Mouse (Mus musculus): ENCODE measurements around the gene Fcho1.
"Not testable (repeated sequence)": the region's sequence is repeated elsewhere in the genome, so short reads cannot be mapped to it uniquely, and the experiment has no call there.

Fcho1 gene

GRCm38 (mm10) chr8:71717096-71717495 is 8.4 kb downstream of the Fcho1 start:
- no peak for DNase-seq

- no peak for DNase-seq
These were observed 8.9 kb downstream of the Fcho1 start for GRCm38 (mm10) chr8:71716561-71717053.

- DNase-seq, result peak; percentile 71
These were observed 10.0 kb downstream of the Fcho1 start for GRCm38 (mm10) chr8:71715531-71715930.

GRCm38 (mm10) chr8:71711574-71711973 is 13.9 kb downstream of the Fcho1 start:
- no peak for DNase-seq

GRCm38 (mm10) chr8:71709800-71710446 is 15.6 kb downstream of the Fcho1 start:
- peak; percentile 82 for DNase-seq

GRCm38 (mm10) chr8:71709134-71709799 is 16.2 kb downstream of the Fcho1 start:
- DNase-seq, result peak; percentile 65

GRCm38 (mm10) chr8:71707874-71708273 is 17.6 kb downstream of the Fcho1 start:
- DNase-seq, result peak; percentile 64

GRCm38 (mm10) chr8:71703400-71703799 is 22.1 kb downstream of the Fcho1 start:
- not testable (repeated sequence) for DNase-seq

- DNase-seq, result no peak
These were observed 22.6 kb downstream of the Fcho1 start for GRCm38 (mm10) chr8:71702923-71703322.

GRCm38 (mm10) chr8:71702087-71702432 is 23.5 kb downstream of the Fcho1 start:
- no peak for DNase-seq

GRCm38 (mm10) chr8:71701414-71702086 is 24.0 kb downstream of the Fcho1 start, which contains the start of gene B3gnt3:
B3gnt3 (minus strand) TSS chr8:71701789.
- no peak for DNase-seq

- DNase-seq, result no peak
These were observed 24.8 kb downstream of the Fcho1 start for GRCm38 (mm10) chr8:71700493-71701269.

- not testable (repeated sequence) for DNase-seq
These were observed 30.1 kb downstream of the Fcho1 start for GRCm38 (mm10) chr8:71695456-71695855.

- no peak for DNase-seq
These were observed 32.1 kb downstream of the Fcho1 start for GRCm38 (mm10) chr8:71693166-71694041.

GRCm38 (mm10) chr8:71692509-71692908 is 33.0 kb downstream of the Fcho1 start:
- no peak for DNase-seq

GRCm38 (mm10) chr8:71689028-71689427 is 36.5 kb downstream of the Fcho1 start, which contains the start of gene Insl3:
Insl3 (plus strand) TSS chr8:71689214.
- DNase-seq, result no peak

- DNase-seq, result no peak
These were observed 37.9 kb downstream of the Fcho1 start for GRCm38 (mm10) chr8:71687616-71688015.

- DNase-seq, result no peak
These were observed 39.3 kb downstream of the Fcho1 start for GRCm38 (mm10) chr8:71686143-71686734.

- no peak for DNase-seq
These were observed 39.9 kb downstream of the Fcho1 start for GRCm38 (mm10) chr8:71685573-71685972.

- DNase-seq, result no peak
These were observed 40.8 kb downstream of the Fcho1 start for GRCm38 (mm10) chr8:71684701-71685100.

GRCm38 (mm10) chr8:71682832-71683231 is 42.7 kb downstream of the Fcho1 start:
- no peak for DNase-seq
